Mouse (Mus musculus) CD4-positive, CD25-positive, alpha-beta regulatory T cell (primary cell): ENCODE data around the gene Olfr201. TPM values are rescaled to one million over a fixed set of nuclear protein-coding genes. Genes with fewer than 3 reads are reported as not detected.

Source experiments
- polyA plus RNA-seq: library from polyadenylated mRNA; unstranded; fragments of 100-300 nt; shearing (Covaris generic); gene quantifications from one replicate; pipeline ENCODE4 v1.2.1, GENCODE M21; 2017

Olfr201 gene
- not detected for polyA plus RNA-seq

DNA sequence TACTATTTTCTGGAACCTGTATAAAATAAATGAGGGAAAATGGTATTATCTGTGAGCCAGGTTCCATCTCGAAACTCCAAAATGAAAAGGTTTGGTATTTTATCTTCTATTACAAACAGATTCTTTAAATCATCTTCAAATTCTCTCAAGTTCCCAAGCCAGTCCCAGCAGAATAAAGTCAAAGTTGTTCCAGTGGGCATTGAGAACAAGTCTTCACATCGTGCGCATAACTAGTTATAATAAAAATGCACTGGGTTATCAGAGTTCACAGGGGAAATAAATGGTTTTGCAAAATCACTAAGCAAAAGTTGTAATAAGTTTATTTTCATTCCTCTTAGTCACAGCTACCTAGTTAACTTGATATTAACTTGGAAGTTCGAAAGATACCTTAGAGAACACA lies at the start of gene Olfr201:
Gene Olfr201, minus strand, starts transcription at position 101 of the 400 bp plus-strand sequence.

GRCm38 (mm10) chr16:59318148-59318547 lies 45.7 kb upstream of the Olfr201 start, which contains the start of gene Olfr204:
Gene Olfr204, minus strand, starts transcription at chr16:59318248.

GRCm38 (mm10) chr16:59298581-59298980 lies 26.1 kb upstream of the Olfr201 start, which contains the start of gene Olfr203:
Gene Olfr203, plus strand, starts transcription at chr16:59298881.

GRCm38 (mm10) chr16:59286693-59287092 lies 14.3 kb upstream of the Olfr201 start, which contains the start of gene Olfr202:
Gene Olfr202, minus strand, starts transcription at chr16:59286793.

DNA sequence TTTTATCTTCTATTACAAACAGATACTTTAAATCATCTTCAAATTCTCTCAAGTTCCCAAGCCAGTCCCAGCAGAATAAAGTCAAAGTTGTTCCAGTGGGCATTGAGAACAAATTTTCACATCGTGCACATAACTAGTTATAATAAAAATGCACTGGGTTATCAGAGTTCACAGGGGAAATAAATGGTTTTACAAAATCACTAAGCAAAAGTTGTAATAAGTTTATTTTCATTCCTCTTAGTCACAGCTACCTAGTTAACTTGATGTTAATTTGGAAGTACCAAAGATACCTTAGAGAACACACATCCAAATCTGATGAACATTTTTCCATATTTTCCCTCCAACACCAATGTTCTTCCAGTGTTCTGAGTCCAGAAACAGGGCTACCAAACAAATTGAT lies 52.8 kb downstream of the Olfr201 start, which contains the start of gene Olfr199:
Gene Olfr199, minus strand, starts transcription at position 101 of the 400 bp plus-strand sequence.

Other genes with a start within 250 kb of the Olfr201 start
- not detected for gene Olfr186, start 242.3 kb downstream of the Olfr201 start, polyA plus RNA-seq
- not detected for gene Olfr187, start 232.9 kb downstream of the Olfr201 start, polyA plus RNA-seq
- 0.02 TPM for gene Olfr190, start 194.6 kb downstream of the Olfr201 start, polyA plus RNA-seq
- not detected for gene Olfr191, start 182.8 kb downstream of the Olfr201 start, polyA plus RNA-seq
- gene Olfr193, start 160.8 kb downstream of the Olfr201 start, polyA plus RNA-seq = not detected
- not detected for gene Olfr194, start 151.6 kb downstream of the Olfr201 start, polyA plus RNA-seq
- gene Olfr195, start 125.6 kb downstream of the Olfr201 start, polyA plus RNA-seq = not detected
- not detected for gene Olfr196, start 102.2 kb downstream of the Olfr201 start, polyA plus RNA-seq
- not detected for gene Olfr198, start 69.1 kb downstream of the Olfr201 start, polyA plus RNA-seq
- not detected for gene Olfr199, start 52.9 kb downstream of the Olfr201 start, polyA plus RNA-seq
- not detected for gene Olfr202, start 14.2 kb upstream of the Olfr201 start, polyA plus RNA-seq
- not detected for gene Olfr203, start 26.2 kb upstream of the Olfr201 start, polyA plus RNA-seq
- not detected for gene Olfr204, start 45.6 kb upstream of the Olfr201 start, polyA plus RNA-seq
- gene Olfr205, start 58.5 kb upstream of the Olfr201 start, polyA plus RNA-seq = not detected
- not detected for gene Olfr206, start 76.6 kb upstream of the Olfr201 start, polyA plus RNA-seq
- gene Olfr209, start 91.4 kb upstream of the Olfr201 start, polyA plus RNA-seq = not detected
- gene Gabrr3, start 134.7 kb upstream of the Olfr201 start, polyA plus RNA-seq = 0.04 TPM
- gene Riox2, start 199.1 kb upstream of the Olfr201 start, polyA plus RNA-seq = 82.3 TPM